Mouse (Mus musculus): ENCODE measurements at regions not wholly inside any gene's neighbourhood (a gene's known extent, or its start where the extent isn't known, plus 50 kb on each side); places are given as distances from the start of the nearest gene placed in this dataset.

GRCm38 (mm10) chr6:143474396-143474795, 307.4 kb downstream of the Etnk1 start:
- TF ChIP-seq POLR2A (IDR thresholded peaks at IDR 0.05; ENCODE audit: extremely low read depth, insufficient read depth, low read length): no peak
- no peak for TF ChIP-seq CTCF (IDR thresholded peaks at IDR 0.05; ENCODE audit: extremely low read depth, insufficient read depth, low read length)

Measured in cortical plate, adult 2 months (tissue).